Mouse (Mus musculus): ENCODE measurements at regions not wholly inside any gene's neighbourhood (a gene's known extent, or its start where the extent isn't known, plus 50 kb on each side); places are given as distances from the start of the nearest gene placed in this dataset. TPM values are rescaled to one million over a fixed set of nuclear protein-coding genes. Genes with fewer than 3 reads are reported as not detected.

DNA sequence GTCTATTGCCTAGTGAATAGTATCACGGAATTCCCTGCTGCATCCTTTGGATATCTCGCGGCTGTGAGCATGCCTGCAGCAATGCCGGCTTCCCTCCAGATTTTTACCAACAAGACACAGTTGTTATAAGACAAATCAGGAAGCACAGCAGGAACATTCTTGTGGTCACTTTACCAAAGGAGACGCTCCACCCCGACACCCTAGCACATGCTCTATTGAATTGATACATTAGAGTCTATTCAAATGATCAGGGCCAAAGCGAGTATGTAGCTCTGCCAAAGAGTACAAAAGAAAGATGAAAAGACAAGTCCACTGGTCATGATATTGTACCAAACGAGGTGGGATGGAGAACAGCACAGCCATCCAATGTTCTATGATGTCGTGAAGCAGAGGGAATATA lies 376.1 kb upstream of the Fat1 start:
- no peak for ATAC-seq (replicated peaks; ENCODE audit: low FRiP score, low TSS enrichment, low read depth)
- H3K4me1 ChIP-seq (replicated peaks; ENCODE audit: control insufficient read depth, insufficient read depth, low read length), result no peaks in the 10 kb centered on the region
- no peaks in the 10 kb centered on the region for H3K36me3 ChIP-seq (ENCODE audit: control insufficient read depth, insufficient read depth, low read length)
- DNase-seq (ENCODE audit: low spot score), result no peak
- H3K27ac ChIP-seq (ENCODE audit: low read depth), result no peak overlapping the region
- H3K9ac ChIP-seq (ENCODE audit: low read length), result no peak overlapping the region
- H3K27me3 ChIP-seq (replicated peaks; ENCODE audit: control insufficient read depth, insufficient read depth, low read length), result no peaks in the 10 kb centered on the region
- WGBS, result 92% methylated on average over 9 of the region's 9 CpGs
- H3K4me3 ChIP-seq (ENCODE audit: low read depth, low read length), result no peak overlapping the region
- no peaks in the 10 kb centered on the region for H3K9me3 ChIP-seq (ENCODE audit: control insufficient read depth, low read length)
- H3K4me2 ChIP-seq (ENCODE audit: low read length), result no peak overlapping the region

GRCm38 (mm10) chr8:44576314-44576858 lies 358.9 kb upstream of the Fat1 start:
- no peaks in the 10 kb centered on the region for H3K36me3 ChIP-seq (ENCODE audit: control insufficient read depth, insufficient read depth, low read length)
- no peak overlapping the region for H3K9ac ChIP-seq (ENCODE audit: low read length)
- WGBS, result 82% methylated on average over 5 of the region's 5 CpGs
- no peaks in the 10 kb centered on the region for H3K27me3 ChIP-seq (replicated peaks; ENCODE audit: control insufficient read depth, insufficient read depth, low read length)
- no peaks in the 10 kb centered on the region for H3K4me1 ChIP-seq (replicated peaks; ENCODE audit: control insufficient read depth, insufficient read depth, low read length)
- H3K9me3 ChIP-seq (ENCODE audit: control insufficient read depth, low read length), result no peaks in the 10 kb centered on the region
- no peak overlapping the region for H3K4me3 ChIP-seq (ENCODE audit: low read depth, low read length)
- H3K27ac ChIP-seq (ENCODE audit: low read depth), result no peak overlapping the region
- ATAC-seq (replicated peaks; ENCODE audit: low FRiP score, low TSS enrichment, low read depth) (no peak), DNase-seq (ENCODE audit: low spot score) (no peak)
- H3K4me2 ChIP-seq (ENCODE audit: low read length), result no peak overlapping the region

DNA sequence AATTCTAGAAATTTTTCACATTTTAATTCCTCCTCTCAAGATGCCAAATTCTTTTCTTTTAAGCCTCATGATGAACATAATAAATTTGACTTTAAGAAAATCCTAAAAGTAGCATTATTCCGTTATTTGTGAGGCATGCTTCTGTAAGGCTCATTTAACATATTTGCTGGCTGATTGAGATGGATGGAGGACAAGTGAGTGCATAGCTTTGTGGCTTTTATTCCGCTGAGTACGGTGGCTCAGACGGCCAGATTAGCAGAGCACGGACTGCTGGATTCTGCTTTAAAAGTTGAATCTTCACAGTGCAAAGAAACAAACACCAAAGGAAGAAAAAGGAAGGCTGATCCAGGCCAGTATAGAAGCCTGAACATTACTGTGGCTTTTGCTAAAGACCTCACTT lies 358.3 kb upstream of the Fat1 start:
- H3K36me3 ChIP-seq (ENCODE audit: control insufficient read depth, insufficient read depth, low read length), result no peaks in the 10 kb centered on the region
- no peak overlapping the region for H3K27ac ChIP-seq (ENCODE audit: low read depth)
- no peaks in the 10 kb centered on the region for H3K27me3 ChIP-seq (replicated peaks; ENCODE audit: control insufficient read depth, insufficient read depth, low read length)
- H3K9ac ChIP-seq (ENCODE audit: low read length), result no peak overlapping the region
- no peaks in the 10 kb centered on the region for H3K4me1 ChIP-seq (replicated peaks; ENCODE audit: control insufficient read depth, insufficient read depth, low read length)
- WGBS, result 75% methylated on average over 5 of the region's 5 CpGs
- ATAC-seq (replicated peaks; ENCODE audit: low FRiP score, low TSS enrichment, low read depth) (no peak), DNase-seq (ENCODE audit: low spot score) (no peak)
- no peak overlapping the region for H3K4me2 ChIP-seq (ENCODE audit: low read length)
- no peak overlapping the region for H3K4me3 ChIP-seq (ENCODE audit: low read depth, low read length)
- no peaks in the 10 kb centered on the region for H3K9me3 ChIP-seq (ENCODE audit: control insufficient read depth, low read length)

Small RNAs in the stretch of these regions (microRNA-seq; reads per million reads assigned to microRNA genes)
- gene Gm26241, result not detected
